Mouse (Mus musculus): ENCODE measurements around the gene Lrrc74a.

The Lrrc74a gene

DNA sequence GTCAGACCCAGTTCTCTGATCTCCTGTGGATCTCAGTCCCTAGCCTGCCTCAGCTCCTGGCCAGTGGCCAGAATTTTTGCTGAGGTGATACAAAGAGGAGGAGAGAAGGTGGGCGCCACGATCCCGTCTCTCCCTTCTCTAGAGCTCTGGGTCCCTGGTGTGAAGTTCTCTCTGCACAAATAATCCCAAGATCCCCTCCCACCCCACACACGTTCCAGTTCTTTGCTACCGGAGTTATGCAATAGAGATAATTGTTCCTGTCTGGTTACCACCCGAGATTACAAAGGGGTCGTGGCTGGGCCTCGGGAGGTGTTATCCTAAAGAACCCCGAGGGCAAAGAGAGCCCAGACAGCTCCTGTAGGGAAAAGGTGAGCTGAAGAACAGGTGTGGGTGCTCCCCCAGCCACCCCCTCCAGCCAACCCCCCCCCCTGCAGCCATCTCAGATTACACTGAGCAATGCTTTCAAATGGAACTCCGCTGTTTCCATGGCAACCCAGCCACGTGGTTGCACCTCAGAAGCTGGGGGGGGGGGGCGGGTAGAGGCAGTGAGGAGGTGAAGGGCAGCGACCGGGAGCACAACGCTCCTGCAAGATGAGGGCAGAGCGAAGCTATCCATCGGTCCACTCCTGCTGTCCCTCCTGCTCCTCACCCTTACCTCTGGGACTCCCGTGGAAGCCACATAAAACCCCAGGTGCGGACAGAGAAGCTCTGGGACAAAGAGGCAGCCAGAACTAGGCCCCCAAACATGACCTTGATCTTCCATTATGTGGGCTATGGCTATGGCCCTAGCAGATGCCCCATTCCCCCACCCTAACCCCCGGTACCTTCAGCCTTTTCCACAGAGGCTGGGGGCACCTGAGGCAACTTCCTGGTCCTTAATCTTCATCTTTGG, 72.1 kb downstream of the Lrrc74a start:
- no peak for DNase-seq

GRCm38 (mm10) chr12:86806923-86807794, 73.0 kb downstream of the Lrrc74a start:
- peak; percentile 73 for DNase-seq

DNA sequence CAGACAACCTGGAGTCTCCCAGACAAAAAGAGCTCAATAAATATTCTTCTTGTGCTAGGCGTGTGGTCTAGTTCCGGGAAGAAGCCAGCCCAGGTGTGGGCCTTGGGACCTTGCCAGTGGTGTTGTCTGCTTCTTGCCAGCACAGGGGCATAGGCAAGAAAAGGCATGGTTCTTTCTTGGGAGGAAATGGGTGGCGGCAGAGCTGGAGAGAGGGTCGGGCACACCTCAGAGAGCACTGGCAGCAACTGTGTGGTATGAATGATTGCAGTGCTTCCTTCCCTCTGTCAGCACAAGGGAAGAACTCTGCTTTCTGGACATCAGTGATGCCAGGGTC, 73.6 kb downstream of the Lrrc74a start:
- DNase-seq = no peak

DNA sequence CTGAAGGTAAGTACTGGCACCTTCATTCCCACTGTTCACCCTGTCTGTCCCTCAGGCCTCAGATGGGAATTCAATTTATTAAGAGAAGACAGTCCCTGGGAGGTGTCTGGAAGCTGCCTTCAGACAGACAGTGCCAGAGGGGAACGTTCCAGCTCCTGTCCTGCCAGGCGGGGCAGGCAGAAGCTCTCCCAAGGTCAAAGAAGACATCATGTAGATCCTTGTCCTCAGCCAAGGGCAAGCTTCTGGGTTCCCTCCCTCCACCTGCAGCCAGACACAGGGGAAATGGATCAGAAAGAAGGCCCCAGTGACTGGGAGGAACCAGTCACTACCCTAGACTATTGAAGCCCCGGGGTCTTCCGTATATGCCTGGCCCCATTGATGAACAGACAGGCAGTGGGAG, 74.7 kb downstream of the Lrrc74a start:
- DNase-seq = no peak

DNA sequence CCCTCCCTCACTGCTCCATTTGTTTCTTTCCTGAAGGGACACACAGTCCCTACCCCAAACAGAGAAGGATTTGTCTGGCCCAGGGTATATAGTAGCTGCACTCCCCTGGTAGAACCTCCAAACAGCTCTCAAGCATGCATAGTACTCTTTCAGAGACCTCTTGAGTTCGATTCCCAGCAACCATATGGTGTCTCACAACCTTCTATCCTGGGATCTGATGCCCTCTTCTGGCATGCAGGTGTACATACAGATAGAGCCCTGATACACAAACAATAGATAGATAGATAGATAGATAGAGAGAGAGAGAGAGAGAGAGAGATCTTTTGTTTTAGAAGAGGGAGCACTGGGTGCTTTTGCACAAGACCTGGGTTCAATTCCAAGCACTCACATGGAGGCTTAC, 75.9 kb downstream of the Lrrc74a start:
- DNase-seq = no peak

- DNase-seq = no peak
Observed at GRCm38 (mm10) chr12:86810725-86811444, 76.7 kb downstream of the Lrrc74a start.

GRCm38 (mm10) chr12:86812782-86813181, 78.6 kb downstream of the Lrrc74a start:
- peak; percentile 65 for DNase-seq
